Mouse (Mus musculus) neural tube, embryonic 13.5 days (tissue): ENCODE results near the gene Gm20219. TPM values are rescaled to one million over a fixed set of nuclear protein-coding genes. Genes with fewer than 3 reads are reported as not detected.
A peak's percentile ranks its signal among the peaks of the same experiment; 100 is the strongest.

Experiments used
- ATAC-seq: fragments of 200-750 bp; cut with Nextera tagmentation; 2 replicates; pipeline ENCODE4 v1.8.0; 2017; ENCODE audit warnings: low read depth, mild to moderate bottlenecking, moderate TSS enrichment, moderate library complexity
- H3K27ac ChIP-seq: fragments of 300-500 bp; sonication (generic); replicated peaks from 2 replicates; pipeline ENCODE4 v1.5.1; 2015; ENCODE audit warnings: moderate library complexity, mild to moderate bottlenecking, inconsistent platforms
- H3K27me3 ChIP-seq: fragments of 300-500 bp; sonication (generic); 2 replicates; pipeline ENCODE4 v1.6.1; 2015; ENCODE audit warnings: mild to moderate bottlenecking, inconsistent platforms
- H3K36me3 ChIP-seq: fragments of 300-500 bp; sonication (generic); 2 replicates; pipeline ENCODE4 v1.6.1; 2015; ENCODE audit warnings: mild to moderate bottlenecking, inconsistent platforms
- H3K4me1 ChIP-seq: fragments of 300-500 bp; sonication (generic); replicated peaks from 2 replicates; pipeline ENCODE4 v1.6.1; 2015; ENCODE audit warnings: inconsistent platforms
- H3K4me2 ChIP-seq: fragments of 300-500 bp; sonication (generic); 2 replicates; pipeline ENCODE4 v1.6.1; 2015; ENCODE audit warnings: inconsistent platforms, mild to moderate bottlenecking, moderate library complexity
- H3K4me3 ChIP-seq: fragments of 300-500 bp; sonication (generic); 2 replicates; pipeline ENCODE4 v1.5.1; 2015; ENCODE audit warnings: mild to moderate bottlenecking, inconsistent platforms
- H3K9ac ChIP-seq: fragments of 300-500 bp; sonication (generic); 2 replicates; pipeline ENCODE4 v1.6.1; 2015; ENCODE audit warnings: moderate library complexity, mild to moderate bottlenecking, inconsistent platforms
- H3K9me3 ChIP-seq: fragments of 300-500 bp; sonication (generic); 2 replicates; pipeline ENCODE4 v1.6.1; 2016; ENCODE audit warnings: inconsistent platforms
- WGBS: fragments of 180-500 bp; shearing (Covaris S2); methylation state at CpG from one replicate; pipeline ENCODE4 v1.1.7; 2015; 5-methylcytosine and 5-hydroxymethylcytosine counted together
- polyA plus RNA-seq: library from polyadenylated mRNA; unstranded; fragments of >200 nt; fragmentation: Nextera tagmentation; extraction: Ambion mirVana; gene quantifications from 2 replicates; pipeline ENCODE4 v1.2.1, GENCODE M21; 2015

Gm20219 gene
- polyA plus RNA-seq, 1 experiment from 2014 or later, result 1.7 TPM

- no peak overlapping the region for H3K4me2 ChIP-seq
- ATAC-seq, result peak; percentile 83
- 0 out of 2 replicates have a peak, but pooled peaks cover 2% of the 10 kb centered on the region for H3K9me3 ChIP-seq
- 0 out of 2 replicates have a peak overlapping the region, but pooled peaks have one; percentile 34 for H3K9ac ChIP-seq
- H3K36me3 ChIP-seq, result no peaks in the 10 kb centered on the region
- H3K4me3 ChIP-seq, result no peak overlapping the region
- H3K27ac ChIP-seq, result peak overlapping the region; percentile 90
- peaks cover 47% of the 10 kb centered on the region for H3K4me1 ChIP-seq
- H3K27me3 ChIP-seq, result no peaks in the 10 kb centered on the region
- 27% methylated on average over 6 of the region's 6 CpGs for WGBS
Observed at GRCm38 (mm10) chr17:56551841-56552581, 2.2 kb downstream of the Gm20219 start.

- no peak for ATAC-seq
- H3K27me3 ChIP-seq, result no peaks in the 10 kb centered on the region
- WGBS, result 76% methylated on average over 12 of the region's 12 CpGs
- 0 out of 2 replicates have a peak overlapping the region, but pooled peaks have one; percentile 17 for H3K9ac ChIP-seq
- no peak overlapping the region for H3K4me3 ChIP-seq
- 0 out of 2 replicates have a peak, but pooled peaks cover 2% of the 10 kb centered on the region for H3K9me3 ChIP-seq
- H3K36me3 ChIP-seq, result no peaks in the 10 kb centered on the region
- peak overlapping the region; percentile 90 for H3K27ac ChIP-seq
- H3K4me2 ChIP-seq, result no peak overlapping the region
- peaks cover 54% of the 10 kb centered on the region for H3K4me1 ChIP-seq
Observed at GRCm38 (mm10) chr17:56550784-56551475, 3.3 kb downstream of the Gm20219 start.

- Histone ChIP-seq H3K9me3 (0 out of 2 replicates have a peak, but pooled peaks cover 2% of the 10 kb centered on the region), H3K4me2 (no peak overlapping the region), H3K4me1 (peaks cover 58% of the 10 kb centered on the region), H3K4me3 (no peak overlapping the region), H3K9ac (no peak overlapping the region), H3K27me3 (no peaks in the 10 kb centered on the region), H3K36me3 (no peaks in the 10 kb centered on the region), H3K27ac (peak overlapping the region; percentile 62)
- 19% methylated on average over 4 of the region's 4 CpGs for WGBS
- ATAC-seq, result no peak
Observed at GRCm38 (mm10) chr17:56548605-56549105, 5.5 kb downstream of the Gm20219 start.

- peak overlapping the region; percentile 59 for H3K27ac ChIP-seq
- H3K27me3 ChIP-seq, result no peaks in the 10 kb centered on the region
- peaks cover 60% of the 10 kb centered on the region for H3K4me1 ChIP-seq
Observed at GRCm38 (mm10) chr17:56547846-56548604, 6.2 kb downstream of the Gm20219 start.

GRCm38 (mm10) chr17:56547116-56547845, 6.9 kb downstream of the Gm20219 start:
- Histone ChIP-seq H3K4me2 (no peak overlapping the region), H3K9me3 (no peaks in the 10 kb centered on the region), H3K4me1 (peaks cover 61% of the 10 kb centered on the region), H3K36me3 (no peaks in the 10 kb centered on the region), H3K27ac (peak overlapping the region; percentile 59), H3K27me3 (no peaks in the 10 kb centered on the region), H3K9ac (no peak overlapping the region), H3K4me3 (no peak overlapping the region)
- WGBS, result 47% methylated on average over 17 of the region's 17 CpGs
- 0 out of 2 replicates have a peak, but pooled peaks have one; percentile 17 for ATAC-seq

More at GRCm38 (mm10) chr17:56547846-56548604, 6.2 kb downstream of the Gm20219 start:
- Histone ChIP-seq H3K9me3 (no peaks in the 10 kb centered on the region), H3K4me3 (no peak overlapping the region), H3K36me3 (no peaks in the 10 kb centered on the region), H3K9ac (no peak overlapping the region), H3K4me2 (no peak overlapping the region)
- no peak for ATAC-seq
- 58% methylated on average over 9 of the region's 9 CpGs for WGBS

GRCm38 (mm10) chr17:56546576-56546975, 7.6 kb downstream of the Gm20219 start:
- Histone ChIP-seq H3K27ac (peak overlapping the region; percentile 59; the same call in 1 of the 2 replicates), H3K9me3 (no peaks in the 10 kb centered on the region), H3K4me1 (peaks cover 59% of the 10 kb centered on the region), H3K4me3 (no peak overlapping the region), H3K9ac (no peak overlapping the region), H3K36me3 (no peaks in the 10 kb centered on the region), H3K4me2 (no peak overlapping the region), H3K27me3 (no peaks in the 10 kb centered on the region)
- 84% methylated on average over 5 of the region's 5 CpGs for WGBS
- no peak for ATAC-seq

- Histone ChIP-seq H3K9ac (no peak overlapping the region), H3K9me3 (no peaks in the 10 kb centered on the region), H3K4me1 (peaks cover 52% of the 10 kb centered on the region), H3K36me3 (no peaks in the 10 kb centered on the region), H3K4me3 (no peak overlapping the region), H3K27me3 (peaks cover 4% of the 10 kb centered on the region; the same call in 1 of the 2 replicates), H3K4me2 (no peak overlapping the region), H3K27ac (no peak overlapping the region)
- ATAC-seq, result no peak
- 88% methylated on average over 1 of the region's 1 CpGs for WGBS
Observed at GRCm38 (mm10) chr17:56545945-56546344, 8.2 kb downstream of the Gm20219 start.

- Histone ChIP-seq H3K4me1 (peaks cover 52% of the 10 kb centered on the region), H3K36me3 (no peaks in the 10 kb centered on the region), H3K27ac (no peak overlapping the region), H3K4me2 (no peak overlapping the region), H3K27me3 (peaks cover 4% of the 10 kb centered on the region; the same call in 1 of the 2 replicates), H3K4me3 (no peak overlapping the region), H3K9ac (no peak overlapping the region), H3K9me3 (no peaks in the 10 kb centered on the region)
- no peak for ATAC-seq
- WGBS, result 74% methylated on average over 7 of the region's 7 CpGs
Observed at GRCm38 (mm10) chr17:56544699-56545387, 9.3 kb downstream of the Gm20219 start.

GRCm38 (mm10) chr17:56543684-56544224, 10.4 kb downstream of the Gm20219 start:
- no peaks in the 10 kb centered on the region for H3K9me3 ChIP-seq
- no peaks in the 10 kb centered on the region for H3K36me3 ChIP-seq
- no peak overlapping the region for H3K4me3 ChIP-seq
- no peak overlapping the region for H3K4me2 ChIP-seq
- no peak for ATAC-seq
- H3K9ac ChIP-seq, result no peak overlapping the region
- H3K27ac ChIP-seq, result no peak overlapping the region
- H3K4me1 ChIP-seq, result peaks cover 57% of the 10 kb centered on the region
- 78% methylated on average over 3 of the region's 3 CpGs for WGBS
- H3K27me3 ChIP-seq, result peaks cover 4% of the 10 kb centered on the region; the same call in 1 of the 2 replicates

- WGBS, result 25% methylated on average over 8 of the region's 8 CpGs
- Histone ChIP-seq H3K27ac (peak overlapping the region; percentile 46; the same call in 1 of the 2 replicates), H3K4me2 (no peak overlapping the region), H3K4me3 (no peak overlapping the region), H3K4me1 (peaks cover 56% of the 10 kb centered on the region), H3K27me3 (peaks cover 4% of the 10 kb centered on the region; the same call in 1 of the 2 replicates), H3K36me3 (no peaks in the 10 kb centered on the region), H3K9me3 (no peaks in the 10 kb centered on the region), H3K9ac (no peak overlapping the region)
- ATAC-seq, result no peak
Observed at GRCm38 (mm10) chr17:56542736-56543135, 11.5 kb downstream of the Gm20219 start.
